Mouse (Mus musculus) C2C12 (cell line): ENCODE results near the gene Il18rap. TPM values are rescaled to one million over a fixed set of nuclear protein-coding genes. Genes with fewer than 3 reads are reported as not detected.

Source experiments
- H3K27me3 ChIP-seq: one replicate; pipeline ENCODE4 v1.6.1; 2011; ENCODE audit not compliant: control insufficient read depth, insufficient read depth, insufficient read length
- H3K36me3 ChIP-seq: one replicate; pipeline ENCODE4 v1.6.1; 2011; ENCODE audit not compliant: control insufficient read depth, insufficient read depth
- H3K4me3 ChIP-seq: one replicate; pipeline ENCODE4 v1.5.1; 2011; ENCODE audit warnings: mild to moderate bottlenecking, control low read depth; ENCODE audit not compliant: poor library complexity, insufficient read depth, severe bottlenecking
- H3K79me2 ChIP-seq: one replicate; pipeline ENCODE4 v1.6.1; 2011; ENCODE audit not compliant: control insufficient read depth, insufficient read depth
- H3K79me3 ChIP-seq: one replicate; pipeline ENCODE4 v1.6.1; 2011; ENCODE audit warnings: low read depth, control low read depth
- H3ac ChIP-seq: one replicate; pipeline ENCODE3; 2011; ENCODE audit warnings: low read depth; ENCODE audit not compliant: control insufficient read depth, insufficient read length
- CEBPB ChIP-seq: IDR thresholded peaks from one replicate; pipeline ENCODE4 v1.6.1; 2011; ENCODE audit warnings: low read depth, mild to moderate bottlenecking, control low read depth, moderate library complexity
- CTCF ChIP-seq: IDR thresholded peaks from one replicate; pipeline ENCODE4 v1.5.1; 2011; ENCODE audit not compliant: control insufficient read depth, insufficient read depth, insufficient read length
- FOSL1 ChIP-seq: IDR thresholded peaks from one replicate; pipeline ENCODE4 v1.8.0; 2011; ENCODE audit warnings: mild to moderate bottlenecking, low read length; ENCODE audit not compliant: poor library complexity, insufficient read depth, severe bottlenecking
- MAX ChIP-seq: IDR thresholded peaks from one replicate; pipeline ENCODE4 v1.6.1; 2011; ENCODE audit warnings: mild to moderate bottlenecking, control low read depth
- MYOD1 ChIP-seq: IDR thresholded peaks from one replicate; pipeline ENCODE4 v1.6.1; 2011; ENCODE audit warnings: low read depth; ENCODE audit not compliant: control insufficient read depth, insufficient read length
- MYOG ChIP-seq: IDR thresholded peaks from one replicate; pipeline ENCODE4 v1.6.1; 2011; ENCODE audit not compliant: control insufficient read depth, insufficient read length; ENCODE audit errors: extremely low read depth
- USF1 ChIP-seq: IDR thresholded peaks from one replicate; pipeline ENCODE4 v1.6.1; 2011; ENCODE audit warnings: low read depth, mild to moderate bottlenecking, control low read depth, moderate library complexity
- polyA plus RNA-seq: library from polyadenylated mRNA; unstranded; fragments of >200 nt; fragmentation: generic; extraction: Trizol; gene quantifications from one replicate; pipeline ENCODE4 v1.2.1, GENCODE M21; 2012; ENCODE audit warnings: missing spikeins

Gene Il18rap
- polyA plus RNA-seq, 1 experiment = 1.3 TPM

DNA sequence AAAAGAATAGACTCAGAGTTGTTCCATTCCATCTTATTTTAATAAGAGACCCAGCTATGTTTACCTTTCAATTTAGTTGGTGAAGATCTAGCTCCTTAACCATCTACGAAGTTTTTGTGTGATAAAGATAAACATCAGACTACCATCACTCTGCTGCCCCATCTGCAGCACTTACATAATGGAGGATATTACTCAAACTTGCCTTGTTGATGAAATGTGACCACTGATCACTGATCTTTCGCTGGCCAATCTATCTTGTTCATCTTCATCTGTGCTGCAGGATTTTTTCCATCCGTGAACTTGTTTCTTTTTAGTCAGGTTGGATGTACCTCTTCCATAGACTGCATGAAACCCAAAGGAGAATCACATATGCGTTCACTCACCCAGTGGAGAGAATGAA lies 20.6 kb upstream of the Il18rap start:
- TF ChIP-seq MYOD1 (no peak), FOSL1 (no peak), MYOG (no peak), USF1 (no peak), MAX (no peak), CEBPB (no peak), CTCF (no peak)
- no peak overlapping the region for H3ac ChIP-seq
- peaks cover 4% of the 10 kb centered on the region for H3K27me3 ChIP-seq
- H3K36me3 ChIP-seq = no peaks in the 10 kb centered on the region
- H3K4me3 ChIP-seq = no peak overlapping the region
- H3K79me3 ChIP-seq = no peaks in the 10 kb centered on the region
- H3K79me2 ChIP-seq = no peaks in the 10 kb centered on the region

- H3K36me3 ChIP-seq = no peaks in the 10 kb centered on the region
- H3K79me2 ChIP-seq = no peaks in the 10 kb centered on the region
- TF ChIP-seq FOSL1 (no peak), CTCF (no peak), MAX (no peak), MYOG (no peak), USF1 (no peak)
- no peaks in the 10 kb centered on the region for H3K27me3 ChIP-seq
- H3K79me3 ChIP-seq = no peaks in the 10 kb centered on the region
- no peak overlapping the region for H3ac ChIP-seq
- H3K4me3 ChIP-seq = no peak overlapping the region
Measured at GRCm38 (mm10) chr1:40499708-40500107, 15.5 kb upstream of the Il18rap start.

DNA sequence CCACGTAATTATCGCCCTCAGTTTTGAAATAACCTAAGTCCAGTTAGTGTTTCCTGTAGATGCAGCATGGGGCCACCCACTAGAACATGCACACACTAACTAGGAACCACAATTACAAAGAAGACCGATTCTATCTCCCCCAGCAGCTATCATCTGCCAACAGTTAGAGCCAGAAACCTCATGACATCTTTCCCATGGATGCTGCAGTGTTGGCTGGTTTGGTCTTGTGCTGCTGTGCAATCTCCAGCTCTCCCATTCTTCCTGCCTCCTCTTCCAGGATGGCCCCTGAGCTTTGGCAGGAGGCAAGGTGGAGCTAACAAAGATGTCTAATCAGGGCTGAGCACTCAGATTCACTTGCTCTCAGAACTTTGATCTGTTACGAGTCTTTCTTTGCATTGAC lies 14.0 kb upstream of the Il18rap start:
- H3ac ChIP-seq = no peak overlapping the region
- H3K79me2 ChIP-seq = no peaks in the 10 kb centered on the region
- H3K27me3 ChIP-seq = no peaks in the 10 kb centered on the region
- no peak overlapping the region for H3K4me3 ChIP-seq
- no peaks in the 10 kb centered on the region for H3K79me3 ChIP-seq
- no peaks in the 10 kb centered on the region for H3K36me3 ChIP-seq
- TF ChIP-seq CEBPB (no peak), MAX (no peak), MYOG (no peak), FOSL1 (no peak), CTCF (no peak), USF1 (no peak), MYOD1 (no peak)

DNA sequence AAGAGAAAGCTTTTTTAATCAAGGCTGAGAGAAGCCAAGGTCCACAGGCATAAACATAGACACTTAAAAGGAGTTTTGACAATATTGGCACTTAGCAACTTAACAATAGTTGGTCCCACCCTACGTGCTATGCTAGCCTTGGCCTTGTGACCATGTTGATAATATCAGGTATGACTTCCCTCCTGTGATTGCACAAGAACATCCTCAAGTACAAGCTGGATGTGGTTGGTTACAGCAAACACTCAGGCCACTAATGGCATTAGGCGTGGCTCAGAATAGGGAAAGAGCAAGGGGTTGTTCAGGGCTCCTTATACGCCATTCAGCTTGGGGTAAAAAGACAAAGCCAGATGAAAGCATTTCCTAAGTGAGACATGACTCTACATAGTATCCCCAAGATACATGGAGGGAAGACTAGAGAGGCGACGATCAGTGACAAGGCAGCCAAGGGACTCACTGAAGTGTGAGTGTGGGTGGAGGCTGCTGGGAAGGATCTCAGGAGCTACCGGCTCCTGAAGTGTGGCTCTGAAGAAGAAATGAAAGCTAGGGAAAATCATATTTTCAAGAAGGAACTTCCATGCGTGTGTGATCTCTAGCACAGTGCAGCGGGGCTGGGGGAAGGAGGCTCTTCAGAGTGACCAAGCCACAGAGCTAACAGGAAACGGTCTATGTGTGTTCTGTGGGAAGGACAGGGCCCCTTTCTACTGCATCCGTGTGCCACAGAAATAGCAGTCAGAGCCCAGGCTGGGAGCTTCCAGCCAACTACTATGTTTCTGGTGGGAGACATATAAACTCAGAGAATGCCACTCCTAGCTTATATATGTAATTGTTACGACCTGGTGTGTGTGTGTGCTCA lies 13.4 kb upstream of the Il18rap start:
- Histone ChIP-seq H3K79me3 (no peaks in the 10 kb centered on the region), H3K4me3 (no peak overlapping the region), H3K27me3 (no peaks in the 10 kb centered on the region), H3K36me3 (no peaks in the 10 kb centered on the region), H3ac (no peak overlapping the region), H3K79me2 (no peaks in the 10 kb centered on the region)
- TF ChIP-seq FOSL1 (no peak), MYOD1 (no peak), MAX (no peak), USF1 (no peak), CTCF (no peak), MYOG (no peak), CEBPB (no peak)

GRCm38 (mm10) chr1:40504548-40504947 lies 10.6 kb upstream of the Il18rap start:
- Histone ChIP-seq H3ac (no peak overlapping the region), H3K79me2 (no peaks in the 10 kb centered on the region), H3K27me3 (no peaks in the 10 kb centered on the region), H3K36me3 (no peaks in the 10 kb centered on the region), H3K4me3 (no peak overlapping the region), H3K79me3 (no peaks in the 10 kb centered on the region)
- no peak for TF ChIP-seq CTCF
- no peak for TF ChIP-seq MYOD1
- TF ChIP-seq FOSL1 = no peak
- TF ChIP-seq MAX = no peak
- TF ChIP-seq CEBPB = no peak
- no peak for TF ChIP-seq MYOG
- TF ChIP-seq USF1 = no peak

GRCm38 (mm10) chr1:40516364-40516763 lies 1.2 kb downstream of the Il18rap start:
- Histone ChIP-seq H3K79me3 (no peaks in the 10 kb centered on the region), H3K79me2 (no peaks in the 10 kb centered on the region), H3K4me3 (no peak overlapping the region), H3K36me3 (no peaks in the 10 kb centered on the region), H3ac (no peak overlapping the region), H3K27me3 (no peaks in the 10 kb centered on the region)
- TF ChIP-seq USF1 = no peak
- no peak for TF ChIP-seq MAX
- TF ChIP-seq CEBPB = no peak
- TF ChIP-seq FOSL1 = no peak
- TF ChIP-seq MYOD1 = no peak
- no peak for TF ChIP-seq MYOG
- no peak for TF ChIP-seq CTCF
